Mouse (Mus musculus): ENCODE measurements around the gene R3hdm4.
A peak's percentile ranks its signal among the peaks of the same experiment; 100 is the strongest.
"Not testable (repeated sequence)": the region's sequence is repeated elsewhere in the genome, so short reads cannot be mapped to it uniquely, and the experiment has no call there.

The R3hdm4 gene

DNA sequence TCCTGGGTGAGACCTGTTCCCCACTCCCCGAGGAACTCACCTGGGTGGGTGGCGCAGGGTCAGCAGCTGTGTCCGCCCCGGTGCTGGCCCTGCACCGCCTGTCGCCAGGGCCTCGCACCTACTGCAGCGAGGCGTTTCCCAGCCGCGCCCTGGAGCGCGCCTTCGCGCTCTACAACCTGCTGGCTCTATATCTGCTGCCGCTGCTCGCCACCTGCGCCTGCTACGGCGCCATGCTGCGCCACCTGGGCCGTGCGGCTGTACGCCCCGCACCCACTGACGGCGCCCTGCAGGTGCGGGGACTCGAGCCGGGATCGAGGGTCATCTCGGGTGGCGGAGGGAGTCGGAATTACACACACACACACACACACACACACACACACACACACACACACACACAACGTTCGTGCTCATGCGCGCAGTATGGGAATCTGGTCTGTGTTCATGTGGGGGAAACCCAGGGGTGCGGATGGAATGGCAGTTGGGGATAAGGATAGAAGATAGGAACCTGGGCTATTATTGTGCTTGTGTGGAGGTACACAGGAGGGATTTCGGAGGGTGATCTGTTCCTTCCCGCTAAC, at the start of gene R3hdm4:
Gene R3hdm4, minus strand, starts transcription at position 251 of the 578 bp plus-strand sequence.
- no peak for DNase-seq

DNA sequence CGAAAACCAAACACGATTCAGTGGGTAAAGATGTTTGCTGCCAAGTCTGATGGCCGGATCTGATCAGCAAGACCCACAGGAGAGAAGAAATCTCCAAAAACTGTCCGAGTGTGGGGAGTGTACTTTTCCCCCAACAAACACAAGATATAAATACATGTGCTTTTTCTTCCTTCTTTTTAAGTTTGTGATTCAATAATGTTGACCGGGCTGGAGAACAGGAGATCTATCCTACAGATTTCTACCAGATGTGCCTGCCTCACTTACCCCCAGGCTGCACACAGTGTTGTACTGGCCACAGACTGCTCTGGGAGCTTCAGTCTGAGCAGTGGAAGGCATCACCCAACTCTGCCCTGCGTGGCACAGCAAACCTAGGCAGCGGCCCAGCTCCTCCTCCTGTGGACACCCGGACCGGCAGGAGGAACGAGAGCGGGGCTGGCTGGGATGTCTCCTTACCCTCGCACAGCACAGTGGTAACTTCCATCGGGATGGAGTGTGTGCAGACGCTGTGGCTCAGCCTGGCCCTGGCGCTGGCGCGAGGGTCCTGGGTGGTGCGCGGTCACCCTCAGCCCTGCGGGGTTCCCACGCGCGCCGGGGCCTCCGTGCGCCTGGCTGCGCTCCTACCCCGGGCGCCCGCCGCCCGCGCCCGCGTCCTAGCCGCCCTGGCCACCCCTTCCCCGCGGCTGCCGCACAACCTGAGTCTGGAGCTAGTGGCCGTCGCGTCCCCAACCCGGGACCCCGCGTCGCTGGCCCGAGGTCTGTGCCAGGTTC, 49.6 kb upstream of the R3hdm4 start, which contains the start of gene Grin3b:
Gene Grin3b, plus strand, starts transcription at position 301 of the 768 bp plus-strand sequence.
- no peak for DNase-seq

DNA sequence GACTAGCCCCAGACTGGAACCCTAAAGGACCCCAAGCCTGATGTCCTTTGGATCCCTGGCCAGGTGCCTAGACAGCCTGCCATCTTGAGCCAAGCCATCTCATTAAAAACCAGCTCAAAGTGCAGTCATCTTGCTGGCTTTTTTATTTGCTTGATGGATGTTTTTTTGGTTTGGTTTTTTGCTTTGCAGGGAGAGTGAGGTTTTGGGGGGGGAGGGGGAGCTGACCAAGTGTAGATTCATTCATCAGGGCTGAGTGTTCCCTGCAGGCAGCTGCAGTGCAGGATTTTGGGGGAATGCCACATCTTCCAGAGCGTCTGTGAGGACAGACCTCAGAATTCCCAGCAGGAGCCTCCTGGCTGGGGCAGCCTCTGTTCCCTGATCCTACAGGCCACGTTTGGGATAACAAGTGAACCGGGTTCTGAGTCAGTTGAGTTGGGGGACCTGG, 48.1 kb upstream of the R3hdm4 start:
- no peak for DNase-seq

DNA sequence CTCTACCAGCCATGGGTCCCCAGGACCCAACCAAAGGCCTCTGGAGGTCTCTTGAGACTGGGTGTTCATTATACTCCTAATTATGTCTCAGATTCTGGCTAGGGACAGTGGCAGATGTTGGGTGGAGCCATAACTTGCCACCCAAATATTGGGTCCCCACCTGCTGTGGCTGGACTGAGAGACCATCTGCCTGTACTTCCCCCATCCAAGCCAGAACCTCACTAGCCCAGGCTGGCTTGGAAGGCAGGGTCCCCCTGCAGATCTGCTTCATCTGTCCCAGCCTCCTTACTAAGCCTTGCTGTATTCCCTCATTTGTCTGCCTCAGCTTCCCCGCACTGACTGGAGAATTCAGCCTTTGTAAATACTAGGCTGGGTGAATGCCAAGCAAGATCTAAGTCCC, 47.2 kb upstream of the R3hdm4 start:
- no peak for DNase-seq

DNA sequence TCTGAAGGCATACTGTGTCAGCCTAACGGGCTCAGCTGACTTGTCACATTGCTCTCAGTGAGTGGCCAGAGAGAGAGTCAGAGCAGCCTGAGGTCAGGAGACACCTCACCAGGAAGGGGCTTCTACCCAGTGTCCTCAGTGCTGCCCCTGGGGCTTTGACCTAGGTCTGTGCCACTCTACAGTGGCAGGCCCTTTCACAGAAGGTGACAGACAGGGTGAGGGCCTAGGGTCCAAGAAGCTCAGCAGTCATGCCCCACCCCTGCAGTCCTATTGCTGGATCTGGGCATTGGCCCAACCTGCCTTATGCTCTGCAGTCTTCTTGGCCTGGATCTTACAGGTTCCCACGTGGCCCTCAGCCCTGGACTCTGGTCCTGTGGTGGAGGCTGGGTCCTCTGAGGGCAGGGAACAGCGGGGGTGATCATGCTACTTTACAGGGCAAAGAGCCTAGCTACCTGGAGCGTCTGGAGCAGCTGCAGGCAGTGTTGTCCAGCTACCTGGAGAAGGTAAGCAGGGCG, 45.9 kb upstream of the R3hdm4 start:
- no peak for DNase-seq

DNA sequence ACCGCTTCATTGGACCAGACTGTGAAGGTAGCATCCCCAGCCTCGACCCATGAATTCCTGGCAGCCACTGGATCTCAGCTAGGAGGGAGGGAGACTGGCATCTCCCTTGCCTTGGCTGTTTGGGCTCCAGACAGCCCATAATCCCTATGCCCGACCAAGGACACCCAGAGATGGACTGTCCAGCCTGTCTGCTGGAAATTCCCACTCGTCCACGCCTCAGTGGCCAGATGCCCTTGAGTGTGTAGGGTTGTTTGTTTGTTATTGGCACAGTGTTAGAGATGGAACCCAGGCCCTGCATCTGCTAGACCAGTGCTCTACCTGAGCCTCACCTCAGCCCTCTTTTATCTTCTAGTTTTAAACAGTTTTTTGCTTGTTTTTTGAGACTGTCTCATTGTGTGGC, 44.3 kb upstream of the R3hdm4 start:
- no peak for DNase-seq

DNA sequence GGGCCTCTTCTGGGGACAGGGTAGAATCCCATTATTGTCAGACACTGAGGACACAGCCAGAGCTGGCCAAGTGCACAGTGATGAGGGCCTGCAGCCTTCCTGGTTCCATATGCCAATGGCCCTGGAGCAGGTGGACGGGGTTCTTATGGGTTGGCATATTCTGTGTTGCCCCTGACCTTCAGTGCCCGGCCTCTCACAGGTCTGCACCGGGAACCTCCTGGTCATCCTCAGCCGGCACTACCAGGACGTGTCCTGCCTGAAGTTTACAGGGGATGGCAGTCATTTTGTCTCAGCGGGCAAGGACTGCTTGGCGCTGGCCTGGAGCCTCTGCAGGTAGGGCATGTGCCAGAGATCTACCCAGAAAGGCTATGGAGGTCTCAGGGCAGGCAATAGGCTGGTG, 43.7 kb upstream of the R3hdm4 start:
- DNase-seq, result no peak

DNA sequence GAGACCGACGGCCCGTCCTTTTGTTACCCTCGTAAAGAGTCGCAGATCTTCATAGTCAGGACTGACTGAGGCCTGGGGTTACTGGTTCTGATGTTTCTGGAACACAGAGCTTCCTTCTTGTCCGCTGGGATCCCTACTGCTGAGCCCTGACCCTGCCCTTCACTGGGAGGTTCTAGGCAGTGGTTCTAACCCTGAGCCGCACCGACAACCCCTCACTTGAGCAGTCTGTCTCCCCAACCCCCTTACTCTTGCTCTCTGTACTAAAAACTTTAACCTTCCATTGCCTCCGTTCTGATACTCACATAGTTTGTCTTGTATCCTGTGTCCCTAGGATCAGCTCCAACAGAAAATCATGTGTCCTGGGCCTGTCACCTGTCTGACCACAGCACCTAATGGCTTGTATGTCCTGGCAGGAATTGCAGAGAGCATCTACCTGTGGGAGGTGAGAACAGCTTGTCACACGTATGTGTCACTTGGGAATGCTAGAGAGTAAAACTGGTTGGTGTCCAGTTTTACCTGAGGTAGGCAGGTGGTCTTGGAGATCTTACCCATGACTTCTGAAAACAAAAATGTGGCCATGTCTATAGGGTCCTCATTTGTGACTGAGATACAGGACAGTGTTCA, 39.8 kb upstream of the R3hdm4 start:
- DNase-seq, result no peak

DNA sequence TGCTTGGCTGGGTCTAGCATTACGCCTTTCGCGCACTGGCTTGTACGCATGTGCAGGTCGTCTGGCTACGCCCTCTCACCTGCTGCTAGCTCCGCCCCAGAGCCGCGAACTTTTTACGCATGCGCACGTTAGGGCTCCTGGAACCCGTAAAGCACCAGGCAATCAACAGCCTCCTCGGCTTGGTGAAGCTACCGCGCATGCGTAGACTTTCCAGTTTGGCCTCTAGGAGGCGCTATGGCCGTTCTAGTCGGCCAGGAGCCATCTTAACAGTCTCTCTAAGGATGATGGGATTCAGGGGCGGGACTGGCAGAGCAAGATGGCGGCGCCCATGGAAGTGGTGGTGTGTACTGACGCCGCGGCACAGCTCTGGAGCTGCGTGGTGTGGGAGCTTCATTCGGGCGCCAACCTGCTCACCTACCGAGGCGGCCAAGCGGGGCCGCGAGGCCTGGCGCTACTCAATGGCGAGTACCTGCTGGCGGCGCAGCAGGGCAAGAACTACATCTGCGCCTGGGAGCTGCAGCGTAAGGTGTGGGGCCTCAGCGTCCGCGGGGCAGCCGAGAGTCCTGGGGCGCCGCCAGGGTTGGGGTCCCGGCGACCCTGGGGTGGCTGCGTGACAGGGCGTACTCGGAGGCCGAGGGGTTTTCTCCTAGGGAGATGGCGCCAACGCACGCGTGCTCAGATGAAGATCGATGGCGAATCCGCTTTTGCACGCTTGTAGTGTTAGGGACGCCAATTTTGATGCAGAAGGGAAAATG, 39.0 kb upstream of the R3hdm4 start, which contains the start of gene Wdr18:
Gene Wdr18, plus strand, starts transcription at position 306 of the 755 bp plus-strand sequence.
- DNase-seq, result peak; percentile 100

DNA sequence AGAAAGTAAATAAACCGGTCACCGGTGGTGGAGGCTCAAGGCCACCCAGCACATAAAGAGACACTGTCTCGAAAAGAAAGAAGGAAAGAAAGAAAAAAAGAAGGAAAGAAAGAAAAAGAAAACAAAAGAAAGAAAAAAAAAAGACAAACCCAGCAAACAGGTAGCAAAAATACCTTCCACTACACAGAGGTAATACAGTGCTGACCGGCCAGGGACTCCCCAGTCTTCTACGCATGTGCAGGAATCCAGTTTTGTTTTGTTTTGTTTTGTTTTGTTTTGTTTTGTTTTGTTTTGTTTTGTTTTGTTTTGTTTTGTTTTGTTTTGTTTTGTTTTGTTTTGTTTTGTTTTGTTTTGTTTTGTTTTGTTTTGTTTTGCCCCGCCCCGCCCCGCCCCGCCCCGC, 38.4 kb upstream of the R3hdm4 start:
- not testable (repeated sequence) for DNase-seq

DNA sequence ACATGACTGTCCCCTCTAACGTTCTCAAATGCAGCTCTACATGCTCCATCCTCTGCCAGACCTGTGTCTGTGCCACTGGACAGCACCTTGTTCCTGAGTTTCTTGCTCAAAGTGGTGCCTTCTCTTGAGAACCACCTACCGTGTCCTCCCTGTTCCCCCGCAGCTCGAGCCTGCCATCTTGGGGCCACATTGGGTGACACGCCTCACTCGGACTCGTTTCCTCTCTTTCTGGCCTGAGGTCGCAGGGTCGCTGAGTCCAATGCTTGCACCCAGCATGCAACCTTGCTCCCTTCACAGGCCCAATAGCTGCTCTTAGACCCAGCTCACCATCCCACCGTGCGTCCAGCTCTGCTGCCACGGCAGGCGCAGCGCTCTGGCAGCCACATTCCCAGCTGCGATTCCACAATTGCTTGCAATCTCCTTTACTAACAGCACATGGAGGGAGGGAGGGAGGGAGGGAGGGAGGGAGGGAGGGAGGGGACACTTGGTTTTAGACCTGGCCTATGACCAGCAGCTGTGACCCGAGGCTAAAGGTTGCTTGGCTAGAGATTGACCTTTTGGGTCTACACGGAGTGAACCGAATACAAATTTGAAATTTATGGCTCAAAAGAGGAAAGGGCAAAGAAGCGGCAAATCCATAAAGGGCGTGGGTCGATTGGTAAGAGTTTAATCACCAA, 37.3 kb upstream of the R3hdm4 start:
- peak; percentile 65 to 74 for DNase-seq

DNA sequence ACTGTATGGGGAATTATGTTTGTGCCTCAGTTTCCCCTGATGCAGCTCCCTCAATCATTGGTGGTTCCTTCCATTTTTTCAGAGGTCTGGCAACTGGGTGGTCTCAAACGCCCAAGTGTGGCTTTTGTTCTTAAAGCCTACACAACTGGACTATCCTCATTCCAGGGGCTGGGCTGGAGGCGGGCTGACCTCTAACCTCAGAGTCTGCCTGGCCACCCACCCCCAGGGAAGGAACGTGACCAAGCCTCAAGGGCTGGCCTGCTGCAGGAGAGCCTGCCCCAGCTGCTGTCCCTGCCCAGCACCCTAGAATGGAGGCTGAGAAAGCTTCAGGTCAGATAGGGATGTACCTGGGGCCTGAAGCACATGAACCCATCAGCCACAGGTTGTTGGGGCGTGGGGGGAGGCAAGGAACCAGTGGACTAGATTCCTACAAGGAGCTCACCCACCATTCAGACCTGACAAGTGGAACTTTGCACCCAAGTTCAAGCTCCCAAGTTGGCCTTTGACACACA, 35.7 kb upstream of the R3hdm4 start:
- no peak for DNase-seq

DNA sequence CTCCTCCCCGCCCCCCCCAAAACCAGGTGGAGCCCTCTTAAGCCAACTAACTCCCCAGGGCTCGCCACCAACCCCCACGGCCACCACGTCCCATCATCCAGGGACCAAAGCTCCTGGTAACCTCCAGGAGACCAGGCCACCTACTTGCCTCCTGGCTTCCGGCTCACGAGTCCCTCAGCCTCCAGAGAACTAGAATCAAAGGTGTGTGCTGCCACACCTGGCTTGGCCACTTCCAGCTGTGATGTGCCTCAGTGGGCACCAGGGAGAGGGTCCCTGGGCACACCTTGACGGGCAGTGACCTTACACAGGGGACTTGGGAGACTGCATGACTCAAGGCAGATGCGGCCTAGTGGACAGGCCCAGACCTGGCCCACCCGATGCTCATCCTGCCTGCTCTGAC, 34.7 kb upstream of the R3hdm4 start:
- DNase-seq, result no peak

DNA sequence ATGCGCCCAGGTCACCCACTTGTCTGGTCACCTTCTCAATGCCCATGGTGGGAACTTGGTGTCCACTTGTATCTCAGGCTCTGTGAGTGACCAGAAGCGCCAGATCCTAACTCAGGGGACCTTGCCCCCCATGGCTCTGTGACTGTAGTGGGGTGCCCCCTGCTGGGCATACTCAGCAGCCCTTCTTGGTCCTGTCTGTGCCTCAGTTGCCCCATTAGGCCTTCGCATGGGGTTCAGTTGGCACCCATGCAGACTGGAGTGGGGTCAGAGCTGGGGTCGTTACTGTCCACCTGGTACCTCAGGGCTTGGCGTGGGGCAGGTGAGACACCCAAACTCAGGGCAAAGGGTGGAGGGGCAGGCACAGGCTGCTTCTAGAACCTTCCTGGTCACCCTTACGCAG, 32.9 kb upstream of the R3hdm4 start:
- DNase-seq, result no peak

DNA sequence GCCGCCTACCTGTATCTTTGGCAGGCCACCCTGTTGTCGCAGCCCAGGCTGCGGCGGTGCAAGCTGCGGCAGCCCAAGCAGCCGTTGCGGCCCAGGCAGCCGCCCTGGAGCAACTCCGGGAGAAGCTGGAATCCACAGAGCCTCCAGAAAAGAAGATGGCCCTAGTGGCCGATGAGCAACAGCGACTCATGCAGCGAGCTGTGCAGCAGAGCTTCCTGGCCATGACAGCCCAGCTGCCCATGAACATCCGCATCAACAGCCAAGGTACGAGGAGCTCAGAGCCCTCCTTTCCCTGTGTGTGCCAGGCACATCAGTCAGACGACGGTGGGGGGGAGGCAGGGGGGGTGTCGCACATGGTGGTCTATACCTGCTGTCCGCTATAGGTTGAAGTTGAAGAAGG, 29.7 kb upstream of the R3hdm4 start:
- no peak for DNase-seq

DNA sequence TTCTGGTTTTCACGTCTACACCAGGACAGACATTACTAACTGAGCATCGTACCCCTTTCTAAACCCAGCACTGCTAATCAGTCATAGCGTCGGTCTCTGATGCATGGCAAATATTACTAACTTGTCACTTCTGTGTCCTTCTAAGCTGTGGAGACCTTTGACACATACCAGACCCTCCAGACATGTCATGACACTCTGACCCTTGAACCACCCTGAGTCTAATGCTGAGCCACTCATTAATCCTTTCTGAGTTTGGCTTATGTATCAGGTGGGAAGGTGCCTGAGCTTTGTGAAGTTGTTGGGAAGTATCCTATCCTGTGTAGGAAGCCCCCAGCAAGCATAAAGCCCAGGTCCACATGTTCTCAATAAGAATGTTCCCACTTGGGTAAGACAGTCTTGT, 28.9 kb upstream of the R3hdm4 start:
- no peak for DNase-seq

DNA sequence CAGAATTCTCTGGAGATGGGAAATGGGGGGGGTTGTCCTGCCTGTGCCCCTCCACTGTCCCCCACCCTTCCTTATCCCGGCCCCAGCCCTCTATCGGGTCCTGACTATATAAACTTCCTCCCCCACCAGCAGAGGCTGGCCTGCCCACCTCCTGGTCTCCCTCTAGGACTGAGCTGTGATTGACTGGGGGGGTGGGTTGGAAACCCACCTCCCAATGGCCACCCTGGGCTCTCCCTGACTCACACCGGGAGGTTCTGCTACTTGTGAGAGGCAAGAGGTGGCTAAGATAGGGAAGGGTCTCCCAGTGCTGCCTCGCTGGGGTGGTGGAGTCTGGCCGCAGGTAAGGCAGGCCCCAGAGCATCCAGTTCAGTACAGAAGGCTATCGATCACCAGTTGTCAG, 26.5 kb upstream of the R3hdm4 start:
- no peak for DNase-seq

DNA sequence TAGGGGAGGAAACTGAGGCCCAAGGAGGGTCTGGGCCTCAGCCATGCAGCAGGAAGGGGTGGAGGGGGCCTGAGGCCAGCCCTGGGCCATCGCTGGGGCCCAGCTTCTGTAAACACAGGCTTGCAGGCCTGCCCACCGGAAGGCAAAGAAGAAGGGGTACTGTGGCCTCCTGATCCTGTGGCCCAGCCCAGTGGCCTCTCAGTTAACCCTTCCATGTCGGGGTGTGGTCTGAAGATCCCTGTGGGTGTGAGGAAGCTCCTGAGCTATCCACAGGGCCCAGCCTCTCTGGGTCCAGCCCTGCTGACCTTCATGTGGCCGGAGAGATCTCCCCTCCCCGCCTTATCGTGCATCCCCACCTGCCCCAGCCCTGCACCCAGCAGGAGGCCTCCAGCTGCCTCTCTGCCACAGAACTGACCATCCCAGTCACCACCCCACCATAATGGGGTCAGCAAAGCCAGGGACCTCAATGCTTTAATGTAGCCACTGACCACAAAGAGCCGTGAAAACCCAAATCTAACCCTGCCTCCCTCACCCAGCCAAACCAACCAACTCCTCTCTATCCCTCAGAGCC, 25.8 kb upstream of the R3hdm4 start:
- no peak for DNase-seq

DNA sequence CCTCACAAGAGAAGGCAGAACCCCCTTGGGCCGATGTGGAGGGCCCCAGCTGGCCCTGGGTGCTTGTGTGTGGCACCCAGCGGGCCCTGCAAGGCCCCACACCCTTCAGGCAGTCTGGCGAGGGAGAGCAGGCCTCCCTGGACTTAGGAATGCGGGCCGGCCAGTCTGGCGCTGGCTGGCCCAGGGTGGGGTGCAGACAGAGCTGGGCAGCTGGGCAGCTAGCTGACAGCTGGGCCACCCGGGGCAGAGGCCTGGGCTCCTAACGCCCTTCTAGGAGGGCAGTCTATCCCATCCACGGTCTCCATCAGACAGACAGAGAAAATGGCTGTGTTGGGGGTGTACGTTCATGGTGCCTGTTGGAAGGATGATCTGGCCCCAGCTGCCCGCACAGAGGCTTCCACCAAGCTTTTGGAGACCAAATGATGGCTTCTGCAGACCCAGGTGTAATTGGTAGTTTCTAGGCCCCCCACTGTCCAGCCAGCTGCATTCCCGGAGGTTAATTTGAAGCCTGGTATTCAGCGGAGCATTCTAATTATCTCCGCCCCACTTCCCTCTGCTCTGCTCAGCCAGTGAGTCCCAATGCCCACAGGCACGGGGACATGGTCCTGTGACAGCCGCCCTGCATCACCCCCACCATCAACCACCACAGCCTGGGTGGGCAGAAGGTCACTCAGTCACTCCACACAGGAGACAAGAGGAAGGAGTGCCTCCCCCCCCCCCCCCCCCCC, 24.7 kb upstream of the R3hdm4 start:
- no peak for DNase-seq

DNA sequence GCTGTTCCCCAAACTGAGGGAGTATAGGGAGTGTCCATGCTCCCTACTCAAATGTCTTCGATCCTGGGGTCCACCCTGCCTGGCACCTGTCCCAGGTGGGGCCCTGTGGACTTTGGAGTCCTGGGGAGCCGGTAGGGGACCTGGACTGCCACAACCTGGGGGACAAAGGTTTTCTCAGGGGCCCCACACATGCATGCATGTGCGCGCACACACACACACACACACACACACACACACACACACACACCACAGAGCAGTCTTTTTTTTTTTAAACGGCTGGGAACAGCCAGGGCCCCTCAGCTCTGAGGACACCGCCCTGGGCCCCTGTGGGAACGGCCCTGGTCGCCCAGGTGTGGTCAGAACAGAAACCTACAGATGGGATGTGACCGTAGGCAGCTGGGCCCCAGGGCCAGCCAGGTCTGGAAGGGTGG, 22.5 kb upstream of the R3hdm4 start:
- no peak for DNase-seq

DNA sequence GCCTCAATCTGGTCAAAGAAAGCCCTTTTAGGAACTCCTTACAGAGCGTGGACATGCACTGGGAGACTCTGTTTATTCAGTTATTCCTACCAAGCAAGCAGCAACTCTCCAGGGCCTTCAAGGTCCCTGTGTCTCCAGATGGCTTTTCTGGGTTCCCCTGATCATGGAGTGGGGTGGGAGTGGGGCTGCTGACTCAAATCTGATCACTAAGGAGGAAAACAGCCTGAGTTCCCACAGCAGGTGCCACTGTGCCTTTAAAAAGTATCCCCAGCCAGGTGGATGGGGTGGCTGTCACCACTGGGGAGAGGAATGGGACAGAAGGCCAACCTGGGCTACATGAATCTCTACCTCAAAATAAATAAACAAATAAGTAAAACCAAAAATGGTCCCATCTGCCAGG, 22.0 kb upstream of the R3hdm4 start:
- DNase-seq, result no peak
